Mouse (Mus musculus) midbrain, postnatal 0 days (tissue): ENCODE results near the gene Supt7l. TPM values are rescaled to one million over a fixed set of nuclear protein-coding genes. Genes with fewer than 3 reads are reported as not detected.

Experiments used
- ATAC-seq: fragments of 200-750 bp; cut with Nextera tagmentation; 2 replicates; pipeline ENCODE4 v1.8.0; 2017; ENCODE audit warnings: moderate number of reproducible peaks, mild to moderate bottlenecking, moderate TSS enrichment, moderate library complexity; ENCODE audit not compliant: low FRiP score
- DNase-seq: peaks from one replicate; pipeline ENCODE4 v3.0.0-alpha.2; 2015; ENCODE audit warnings: low spot score
- H3K27ac ChIP-seq: fragments of 300-500 bp; sonication (generic); 2 replicates; pipeline ENCODE4 v1.5.1; 2014; ENCODE audit warnings: low read depth, mild to moderate bottlenecking, low read length, mixed read lengths
- H3K27me3 ChIP-seq: fragments of 300-500 bp; sonication (generic); 2 replicates; pipeline ENCODE4 v1.6.1; 2014; ENCODE audit warnings: low read length, control low read depth, mixed read lengths; ENCODE audit not compliant: insufficient read depth
- H3K36me3 ChIP-seq: fragments of 300-500 bp; sonication (generic); 2 replicates; pipeline ENCODE4 v1.6.1; 2014; ENCODE audit warnings: low read length, control low read depth, mixed read lengths; ENCODE audit not compliant: insufficient read depth
- H3K4me1 ChIP-seq: fragments of 300-500 bp; sonication (generic); 2 replicates; pipeline ENCODE4 v1.6.1; 2014; ENCODE audit warnings: mild to moderate bottlenecking, control low read depth, antibody characterized with exemption, low read length, mixed read lengths; ENCODE audit not compliant: insufficient read depth
- H3K4me2 ChIP-seq: fragments of 300-500 bp; sonication (generic); 2 replicates; pipeline ENCODE4 v1.6.1; 2014; ENCODE audit warnings: low read depth, mild to moderate bottlenecking, low read length, mixed read lengths; ENCODE audit not compliant: poor library complexity, severe bottlenecking
- H3K4me3 ChIP-seq: fragments of 300-500 bp; sonication (generic); 2 replicates; pipeline ENCODE4 v1.5.1; 2014; ENCODE audit warnings: low read depth, mild to moderate bottlenecking, low read length, moderate library complexity
- H3K9ac ChIP-seq: fragments of 300-500 bp; sonication (generic); replicated peaks from 2 replicates; pipeline ENCODE4 v1.6.1; 2014; ENCODE audit warnings: mild to moderate bottlenecking, low read length, moderate library complexity, mixed read lengths; ENCODE audit not compliant: poor library complexity, severe bottlenecking
- H3K9me3 ChIP-seq: fragments of 300-500 bp; sonication (generic); 2 replicates; pipeline ENCODE4 v1.6.1; 2016; ENCODE audit warnings: low read length, control low read depth
- CTCF ChIP-seq: IDR thresholded peaks from 2 replicates; pipeline ENCODE4 v1.5.1; 2016; ENCODE audit warnings: antibody characterized with exemption, mild to moderate bottlenecking
- WGBS: fragments of 180-500 bp; shearing (Covaris S2); extraction: QIAGEN DNeasy Blood & Tissue Kit; methylation state at CpG from one replicate; pipeline ENCODE4 v1.1.7; 2014; 5-methylcytosine and 5-hydroxymethylcytosine counted together
- polyA plus RNA-seq: library from polyadenylated mRNA; unstranded; fragments of >200 nt; fragmentation: Nextera tagmentation; extraction: Ambion mirVana; gene quantifications from 2 replicates; pipeline ENCODE4 v1.2.1, GENCODE M21; 2015
- total RNA-seq: library from RNA; depleted of rRNA; stranded (reverse); fragments of >200 nt; gene quantifications from 2 replicates; pipeline ENCODE4 v1.2.3, GENCODE M21; 2014

Supt7l gene
- total and polyA plus RNA-seq, 2 experiments from 2014 or later = 20.4 to 25.7 TPM

DNA sequence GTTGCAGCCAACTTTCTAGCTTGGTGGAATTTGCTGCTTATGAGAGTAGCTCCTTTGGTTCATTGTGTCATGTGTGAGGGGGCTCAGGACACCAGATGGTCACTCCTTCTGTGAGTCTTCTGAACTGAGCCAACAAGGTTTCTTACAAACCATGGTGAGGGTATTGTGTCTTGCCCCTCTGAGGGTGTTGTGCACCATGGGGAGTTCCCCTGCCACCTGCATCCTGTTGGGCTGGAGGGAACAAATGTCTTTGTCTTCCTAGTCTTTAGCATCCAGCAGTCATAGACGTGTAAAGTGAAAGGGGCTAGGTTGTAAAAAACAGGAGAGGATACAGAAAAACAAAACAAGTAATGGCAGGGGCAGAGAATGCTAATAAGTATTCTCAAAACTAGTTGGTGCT lies 31.8 kb upstream of the Supt7l start:
- Histone ChIP-seq H3K27me3 (no peaks in the 10 kb centered on the region), H3K27ac (no peak overlapping the region), H3K36me3 (peaks cover 21% of the 10 kb centered on the region; the same call in 1 of the 2 replicates), H3K9me3 (no peaks in the 10 kb centered on the region), H3K9ac (no peak overlapping the region), H3K4me2 (no peak overlapping the region), H3K4me1 (no peaks in the 10 kb centered on the region), H3K4me3 (no peak overlapping the region)
- ATAC-seq (no peak), DNase-seq (no peak)
- TF ChIP-seq CTCF = no peak
- WGBS = 38% methylated on average over 1 of the region's 1 CpGs

DNA sequence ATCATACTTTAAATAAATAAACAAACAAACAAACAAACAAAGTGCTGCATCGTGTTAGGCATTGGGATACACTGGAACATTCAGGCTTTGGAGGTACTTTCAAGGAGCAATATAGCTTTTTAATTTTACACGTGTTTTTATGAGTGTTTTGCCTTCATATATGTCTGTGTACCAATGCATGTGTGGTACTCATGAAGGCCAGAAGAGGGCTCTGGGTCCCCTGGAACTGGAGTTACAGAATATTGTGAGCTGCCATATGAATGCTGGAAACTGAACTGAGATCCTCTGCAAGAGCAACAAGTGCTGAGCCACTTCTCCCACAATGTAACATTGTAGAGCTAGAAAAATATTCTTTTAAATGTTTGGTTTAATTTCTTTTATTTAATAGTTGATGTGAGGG lies 7.6 kb upstream of the Supt7l start:
- ATAC-seq (no peak), DNase-seq (no peak)
- Histone ChIP-seq H3K9me3 (no peaks in the 10 kb centered on the region), H3K9ac (no peak overlapping the region), H3K4me2 (no peak overlapping the region), H3K27me3 (no peaks in the 10 kb centered on the region), H3K4me1 (no peaks in the 10 kb centered on the region), H3K4me3 (no peak overlapping the region), H3K27ac (no peak overlapping the region), H3K36me3 (peaks cover 44% of the 10 kb centered on the region)
- 96% methylated on average over 2 of the region's 2 CpGs for WGBS
- no peak; the same call in none of the 2 replicates for TF ChIP-seq CTCF

DNA sequence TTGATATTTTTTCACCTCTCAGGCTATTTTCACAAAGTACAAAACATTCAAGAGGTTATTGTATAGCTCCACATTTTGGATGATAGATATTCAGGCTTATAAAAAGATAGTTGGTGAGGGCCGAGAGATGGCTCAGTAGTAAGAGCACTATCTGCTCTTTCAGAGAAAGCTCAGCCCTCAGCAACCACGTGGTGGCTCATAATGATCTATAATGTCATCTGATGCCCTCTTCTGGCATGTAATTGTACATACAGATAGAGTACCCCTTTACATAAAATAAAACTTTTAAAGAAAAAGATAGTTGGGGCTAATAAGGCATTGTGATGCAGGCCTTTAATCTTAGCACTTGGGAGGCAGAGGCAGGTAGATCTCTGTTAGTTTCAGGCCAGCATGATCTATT lies 953 bp upstream of the Supt7l start:
- no peak overlapping the region for H3K27ac ChIP-seq
- no peaks in the 10 kb centered on the region for H3K9me3 ChIP-seq
- ATAC-seq (no peak), DNase-seq (no peak)
- no peak overlapping the region for H3K9ac ChIP-seq
- H3K4me2 ChIP-seq = no peak overlapping the region
- 61% methylated on average over 2 of the region's 2 CpGs for WGBS
- peaks cover 9% of the 10 kb centered on the region for H3K4me1 ChIP-seq
- no peaks in the 10 kb centered on the region for H3K27me3 ChIP-seq
- no peak overlapping the region for H3K4me3 ChIP-seq
- no peak for TF ChIP-seq CTCF
- H3K36me3 ChIP-seq = peaks cover 24% of the 10 kb centered on the region

DNA sequence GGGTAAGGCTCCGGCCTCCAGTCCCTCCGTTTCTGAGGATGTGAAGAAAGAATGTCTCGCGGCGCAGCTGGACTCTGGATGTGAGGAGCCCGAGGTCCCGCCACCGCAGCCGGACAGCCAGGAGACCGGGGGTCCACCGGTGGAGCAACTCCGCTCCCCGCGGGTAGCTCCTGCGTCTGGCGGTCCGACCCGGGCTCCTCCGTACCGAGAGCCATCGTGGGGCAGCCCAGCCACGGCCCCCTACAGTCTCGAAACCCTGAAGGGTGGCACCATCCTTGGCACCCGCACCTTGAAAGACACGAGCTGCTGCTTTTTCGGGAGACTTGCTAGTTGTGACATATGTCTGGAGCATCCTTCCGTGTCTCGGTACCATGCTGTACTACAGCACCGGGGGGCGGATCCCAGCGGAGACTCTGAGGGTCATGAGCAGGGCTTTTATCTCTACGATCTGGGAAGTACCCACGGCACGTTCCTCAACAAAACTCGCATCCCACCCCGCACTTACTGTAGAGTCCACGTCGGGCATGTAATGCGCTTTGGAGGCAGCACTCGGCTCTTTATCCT lies 408 bp downstream of the Supt7l start:
- TF ChIP-seq CTCF = no peak
- peak; percentile 27; the same call in 1 of the 2 replicates for ATAC-seq
- WGBS = 2% methylated on average over 40 of the region's 40 CpGs
- DNase-seq = no peak
- Histone ChIP-seq H3K9me3 (no peaks in the 10 kb centered on the region), H3K4me3 (peak overlapping the region; percentile 84), H3K4me1 (peaks cover 9% of the 10 kb centered on the region), H3K36me3 (peaks cover 27% of the 10 kb centered on the region), H3K9ac (peak overlapping the region; percentile 80), H3K27ac (peak overlapping the region; percentile 89), H3K4me2 (peak overlapping the region; percentile 98), H3K27me3 (no peaks in the 10 kb centered on the region)

DNA sequence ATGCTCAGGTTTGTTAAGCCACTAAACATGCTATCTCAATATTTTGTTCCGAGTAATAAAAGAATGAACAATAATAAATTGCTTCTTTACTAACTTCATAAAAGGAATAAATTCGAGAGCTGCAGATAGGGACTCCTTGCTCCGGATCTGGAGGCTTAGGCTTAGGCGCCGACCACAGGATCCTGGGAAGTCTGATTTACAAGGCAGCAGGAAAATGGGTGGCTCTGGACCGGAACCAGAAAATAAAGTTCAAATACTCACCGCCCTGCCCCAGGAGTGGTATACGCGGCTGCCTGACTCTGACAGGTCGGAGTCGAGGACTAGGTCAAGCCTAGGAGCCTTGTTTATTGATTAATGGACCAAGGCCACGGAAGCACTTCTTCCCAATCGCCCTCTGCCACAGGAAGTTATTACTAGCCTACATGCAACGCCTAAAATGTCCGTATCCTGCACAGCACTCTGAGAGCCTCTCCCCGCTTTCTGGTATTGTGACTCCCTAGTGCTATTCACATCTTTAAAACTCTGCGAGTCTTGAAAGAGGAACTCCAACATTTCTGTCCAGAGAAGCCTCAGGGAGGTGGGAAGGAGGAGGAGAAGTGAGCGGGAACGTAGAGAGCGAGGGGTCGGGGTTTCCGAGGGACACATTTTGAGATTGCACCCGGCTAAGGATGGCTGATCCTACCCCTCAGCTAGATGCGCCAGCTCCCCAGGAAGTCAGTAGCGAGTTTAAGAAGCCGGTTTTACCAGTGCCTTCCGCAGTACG lies 1.1 kb downstream of the Supt7l start, which contains the start of gene Slc4a1ap:
Gene Slc4a1ap (plus strand): TSS at position 642 of the 763 bp plus-strand sequence.
- TF ChIP-seq CTCF = no peak
- peak within 1 kb of the TSS; percentile 80 for H3K9ac ChIP-seq
- no peaks in the 10 kb centered on the region for H3K9me3 ChIP-seq
- peaks cover 9% of the 10 kb centered on the region for H3K4me1 ChIP-seq
- H3K4me3 ChIP-seq = peak within 1 kb of the TSS; percentile 84
- ATAC-seq = peak; percentile 88
- under 1% methylated on average over 28 of the region's 28 CpGs for WGBS
- peak; percentile 85 for DNase-seq
- no peaks in the 10 kb centered on the region for H3K27me3 ChIP-seq
- H3K27ac ChIP-seq = peak within 1 kb of the TSS; percentile 89
- peaks cover 24% of the 10 kb centered on the region for H3K36me3 ChIP-seq
- H3K4me2 ChIP-seq = peak within 1 kb of the TSS; percentile 98

DNA sequence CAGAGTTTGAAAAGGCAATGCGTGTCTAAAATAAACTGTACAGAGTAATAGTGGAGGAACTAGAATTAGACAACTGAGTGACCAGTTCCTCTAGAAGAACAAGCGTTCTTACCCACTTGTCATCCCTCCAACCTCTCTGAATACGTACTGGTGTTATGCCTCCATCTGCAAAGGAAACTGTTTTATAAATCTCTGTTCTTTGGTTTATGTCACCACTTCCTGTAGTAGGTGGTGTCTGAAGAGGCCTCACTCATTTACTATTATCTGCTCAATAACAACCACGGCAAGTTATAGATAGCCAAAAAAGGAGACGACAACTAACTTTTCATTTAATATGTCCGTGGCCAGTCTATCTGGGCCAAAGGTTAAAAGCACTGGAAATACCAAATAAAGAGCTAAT lies 7.1 kb downstream of the Supt7l start:
- H3K27me3 ChIP-seq = no peaks in the 10 kb centered on the region
- H3K9ac ChIP-seq = no peak overlapping the region
- 94% methylated on average over 6 of the region's 6 CpGs for WGBS
- no peak overlapping the region for H3K4me3 ChIP-seq
- no peak overlapping the region for H3K4me2 ChIP-seq
- no peaks in the 10 kb centered on the region for H3K9me3 ChIP-seq
- peaks cover 4% of the 10 kb centered on the region for H3K4me1 ChIP-seq
- no peak for TF ChIP-seq CTCF
- H3K27ac ChIP-seq = no peak overlapping the region
- ATAC-seq (no peak), DNase-seq (no peak)
- peaks cover 63% of the 10 kb centered on the region for H3K36me3 ChIP-seq
